Mouse (Mus musculus) hindbrain, embryonic 11.5 days (tissue): ENCODE measurements around the gene Fcrlb. TPM values are rescaled to one million over a fixed set of nuclear protein-coding genes. Genes with fewer than 3 reads are reported as not detected.

Source experiments
- ATAC-seq: fragments of 200-750 bp; cut with Nextera tagmentation; 2 replicates; pipeline ENCODE4 v1.8.0; 2017; ENCODE audit warnings: mild to moderate bottlenecking, moderate TSS enrichment, moderate library complexity; ENCODE audit not compliant: low FRiP score
- DNase-seq: peaks from one replicate; pipeline ENCODE4 v3.0.0-alpha.2; 2015; ENCODE audit warnings: low spot score
- H3K27ac ChIP-seq: fragments of 300-500 bp; sonication (generic); 2 replicates; pipeline ENCODE4 v1.5.1; 2014; ENCODE audit warnings: mild to moderate bottlenecking, low read depth, low read length
- H3K27me3 ChIP-seq: fragments of 300-500 bp; sonication (generic); 2 replicates; pipeline ENCODE4 v1.6.1; 2014; ENCODE audit warnings: mild to moderate bottlenecking, low read length, moderate library complexity, mixed read lengths; ENCODE audit not compliant: control insufficient read depth, insufficient read depth
- H3K36me3 ChIP-seq: fragments of 300-500 bp; sonication (generic); 2 replicates; pipeline ENCODE4 v1.6.1; 2014; ENCODE audit warnings: mild to moderate bottlenecking, low read length, moderate library complexity, mixed read lengths; ENCODE audit not compliant: control insufficient read depth, insufficient read depth
- H3K4me1 ChIP-seq: fragments of 300-500 bp; sonication (generic); replicated peaks from 2 replicates; pipeline ENCODE4 v1.6.1; 2014; ENCODE audit warnings: low read length, mixed read lengths; ENCODE audit not compliant: control insufficient read depth, insufficient read depth
- H3K4me2 ChIP-seq: fragments of 300-500 bp; sonication (generic); replicated peaks from 2 replicates; pipeline ENCODE4 v1.6.1; 2014; ENCODE audit warnings: mild to moderate bottlenecking, low read depth, low read length
- H3K4me3 ChIP-seq: fragments of 300-500 bp; sonication (generic); 2 replicates; pipeline ENCODE4 v1.5.1; 2014; ENCODE audit warnings: low read depth, low read length
- H3K9ac ChIP-seq: fragments of 300-500 bp; sonication (generic); 2 replicates; pipeline ENCODE4 v1.6.1; 2014; ENCODE audit warnings: low read depth, low read length
- H3K9me3 ChIP-seq: fragments of 300-500 bp; sonication (generic); 2 replicates; pipeline ENCODE4 v1.6.1; 2016; ENCODE audit warnings: low read length; ENCODE audit not compliant: control insufficient read depth
- WGBS: fragments of 180-500 bp; shearing (Covaris S2); extraction: QIAGEN DNeasy Blood & Tissue Kit; methylation state at CpG from one replicate; pipeline ENCODE4 v1.1.7; 2014; 5-methylcytosine and 5-hydroxymethylcytosine counted together
- polyA plus RNA-seq: library from polyadenylated mRNA; unstranded; fragments of >200 nt; fragmentation: Nextera tagmentation; extraction: Ambion mirVana; gene quantifications from 2 replicates; pipeline ENCODE4 v1.2.1, GENCODE M21; 2014

Gene Fcrlb
- polyA plus RNA-seq, 1 experiment from 2014 or later: not detected

DNA sequence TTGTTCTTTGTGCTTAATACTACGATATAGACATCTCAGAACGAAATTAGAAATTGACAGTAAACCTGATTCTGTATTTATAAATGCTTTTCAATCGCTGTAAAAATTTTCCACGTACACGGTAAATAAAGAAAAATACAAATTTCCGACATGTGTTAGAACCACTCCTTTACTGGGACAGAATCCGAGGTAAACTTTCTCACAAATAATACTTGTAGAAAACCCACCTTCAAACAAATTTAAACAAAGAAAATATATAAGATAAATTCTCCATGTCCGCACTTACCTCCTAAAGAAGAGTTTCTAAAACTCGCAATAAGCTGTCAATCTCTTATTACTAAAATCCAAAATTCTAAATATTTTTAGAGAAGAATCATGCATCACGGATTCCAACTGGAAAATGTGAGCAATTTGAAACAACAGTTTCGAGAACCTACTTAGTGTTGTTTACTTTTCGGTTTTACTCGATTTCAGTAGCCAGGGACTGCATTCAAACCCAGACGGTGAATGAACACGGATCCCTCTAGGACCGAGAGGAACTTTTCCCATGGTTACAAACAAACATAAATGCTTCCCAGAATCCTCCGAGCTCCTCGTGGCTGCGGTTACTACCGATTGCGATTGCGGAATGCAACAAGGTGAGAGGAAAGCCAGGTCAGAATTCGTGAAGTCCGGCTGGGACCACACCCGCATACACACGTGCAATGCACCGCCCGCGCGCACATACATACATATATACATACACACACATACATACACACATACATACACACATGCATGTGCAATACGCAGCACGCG, 44.4 kb downstream of the Fcrlb start:
- Histone ChIP-seq H3K4me3 (peak overlapping the region; percentile 82), H3K4me1 (no peaks in the 10 kb centered on the region), H3K27me3 (no peaks in the 10 kb centered on the region), H3K27ac (no peak overlapping the region), H3K9ac (peak overlapping the region; percentile 78; the same call in 1 of the 2 replicates), H3K4me2 (peak overlapping the region; percentile 64), H3K36me3 (no peaks in the 10 kb centered on the region), H3K9me3 (no peaks in the 10 kb centered on the region)
- WGBS: under 1% methylated on average over 33 of the region's 33 CpGs
- peak; percentile 87 for ATAC-seq
- peak; percentile 88 for DNase-seq

DNA sequence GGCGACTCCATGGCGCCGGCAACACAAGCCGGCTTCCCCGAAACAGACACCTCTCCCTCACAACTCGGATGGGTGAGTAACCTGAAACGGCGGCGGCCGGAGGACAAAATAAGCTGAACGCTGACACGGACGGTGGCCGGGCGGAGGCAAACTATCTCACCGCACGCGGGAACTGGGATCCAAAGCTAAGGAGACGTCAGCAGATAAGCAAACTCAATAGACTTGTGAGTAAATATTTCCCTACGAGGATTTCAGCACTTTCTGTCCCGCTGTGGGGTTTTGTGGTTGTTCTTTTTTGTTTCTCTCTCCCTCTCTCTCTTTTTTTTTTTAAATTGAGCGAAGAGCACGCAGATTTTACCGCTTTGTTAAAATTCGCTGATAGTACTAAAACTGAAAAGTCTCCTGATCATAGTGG, 45.0 kb downstream of the Fcrlb start, which contains the start of gene Atf6:
Atf6 (minus strand) TSS at position 81 of the 415 bp plus-strand sequence.
- no peaks in the 10 kb centered on the region for H3K36me3 ChIP-seq
- peak within 1 kb of the TSS; percentile 64 for H3K4me2 ChIP-seq
- no peaks in the 10 kb centered on the region for H3K9me3 ChIP-seq
- H3K9ac ChIP-seq: peak within 1 kb of the TSS; percentile 78
- no peaks in the 10 kb centered on the region for H3K4me1 ChIP-seq
- peak within 1 kb of the TSS; percentile 82 for H3K4me3 ChIP-seq
- WGBS: under 1% methylated on average over 25 of the region's 25 CpGs
- H3K27me3 ChIP-seq: no peaks in the 10 kb centered on the region
- DNase-seq (peak; percentile 96), ATAC-seq (peak; percentile 81)
- 0 out of 2 replicates have a peak within 1 kb of the TSS, but pooled peaks have one; percentile 30 for H3K27ac ChIP-seq

DNA sequence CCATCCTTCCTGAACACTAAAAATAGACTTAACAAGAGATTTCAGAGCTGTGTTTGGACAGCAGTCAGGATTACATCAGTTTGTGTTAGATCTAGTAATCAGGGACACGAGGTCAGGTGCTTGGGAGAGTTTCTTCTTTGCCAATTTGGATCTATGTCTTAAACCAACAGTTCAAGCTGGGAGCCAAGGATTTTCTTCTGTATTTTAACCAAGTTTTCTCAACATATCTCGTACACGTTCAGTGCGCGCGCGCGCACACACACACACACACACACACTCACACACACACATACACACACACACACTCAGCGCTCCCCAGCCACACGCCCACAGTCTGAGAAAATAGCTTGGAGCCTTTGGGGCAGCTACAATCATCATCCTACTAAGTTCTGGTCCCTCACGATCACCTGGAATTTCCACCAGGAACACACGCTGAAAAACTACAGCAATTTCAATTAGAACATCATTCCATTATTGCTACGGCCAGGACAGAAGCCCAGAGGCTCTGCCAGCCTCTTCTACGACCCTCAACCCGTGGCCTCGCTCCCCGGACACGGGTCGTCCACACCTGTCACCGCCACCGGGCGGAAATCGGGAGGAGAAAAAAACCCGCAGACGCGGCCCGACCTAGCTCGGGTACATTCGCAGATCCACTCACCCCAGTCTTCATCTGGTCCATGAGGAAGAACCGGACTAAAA, 45.6 kb downstream of the Fcrlb start:
- Histone ChIP-seq H3K4me3 (peak overlapping the region; percentile 82), H3K36me3 (no peaks in the 10 kb centered on the region), H3K27ac (0 out of 2 replicates have a peak overlapping the region, but pooled peaks have one; percentile 30), H3K4me1 (no peaks in the 10 kb centered on the region), H3K9ac (peak overlapping the region; percentile 78), H3K4me2 (peak overlapping the region; percentile 64), H3K27me3 (no peaks in the 10 kb centered on the region), H3K9me3 (no peaks in the 10 kb centered on the region)
- 2% methylated on average over 30 of the region's 30 CpGs for WGBS
- DNase-seq: peak; percentile 31
- ATAC-seq: peak; percentile 77

DNA sequence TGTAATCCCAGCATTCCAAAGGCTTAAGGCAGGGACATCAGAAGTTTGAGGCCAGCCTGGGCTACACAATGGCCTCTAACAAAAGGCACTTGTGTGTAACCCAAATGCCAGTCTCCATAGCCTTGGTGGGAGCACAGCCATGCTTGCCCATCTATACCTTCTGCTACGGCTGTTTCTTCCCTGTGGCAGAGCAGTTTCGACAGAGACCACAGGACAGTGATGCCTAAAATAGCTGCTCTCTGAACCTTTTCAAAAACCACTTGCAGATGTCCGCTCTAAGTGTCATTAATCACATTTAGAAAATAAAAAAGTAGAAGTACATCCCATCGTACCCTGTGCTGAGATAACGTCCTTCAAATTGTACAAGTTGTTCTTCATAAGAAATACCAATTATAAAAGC, 47.3 kb downstream of the Fcrlb start:
- H3K27me3 ChIP-seq: no peaks in the 10 kb centered on the region
- 87% methylated on average over 5 of the region's 5 CpGs for WGBS
- H3K9ac ChIP-seq: no peak overlapping the region
- H3K4me1 ChIP-seq: no peaks in the 10 kb centered on the region
- DNase-seq (no peak), ATAC-seq (no peak)
- H3K27ac ChIP-seq: no peak overlapping the region
- no peaks in the 10 kb centered on the region for H3K9me3 ChIP-seq
- no peaks in the 10 kb centered on the region for H3K36me3 ChIP-seq
- H3K4me2 ChIP-seq: no peak overlapping the region
- H3K4me3 ChIP-seq: no peak overlapping the region

DNA sequence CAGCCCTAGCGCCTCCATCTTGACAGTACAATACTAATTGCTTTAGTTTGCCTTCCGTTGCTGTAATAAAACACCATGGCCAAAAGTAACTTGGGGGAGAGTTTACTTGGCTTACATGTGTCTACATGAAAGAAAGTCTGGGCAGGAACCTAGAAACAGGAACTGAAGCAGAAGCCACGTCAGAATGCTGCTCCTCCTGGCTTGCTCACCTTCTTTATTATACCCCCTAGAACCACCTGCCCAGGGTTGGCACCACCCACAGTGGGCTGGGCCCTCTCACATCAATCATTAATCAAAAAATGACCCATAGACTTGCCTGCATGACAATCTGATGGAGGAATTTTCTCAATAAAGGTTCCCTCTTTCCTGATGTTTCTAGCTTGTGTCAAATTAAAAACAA, 48.0 kb downstream of the Fcrlb start:
- Histone ChIP-seq H3K27me3 (no peaks in the 10 kb centered on the region), H3K9ac (no peak overlapping the region), H3K9me3 (no peaks in the 10 kb centered on the region), H3K27ac (no peak overlapping the region), H3K4me3 (no peak overlapping the region), H3K4me2 (no peak overlapping the region), H3K36me3 (no peaks in the 10 kb centered on the region), H3K4me1 (no peaks in the 10 kb centered on the region)
- WGBS: 85% methylated on average over 3 of the region's 3 CpGs
- no peak for DNase-seq
- no peak for ATAC-seq

DNA sequence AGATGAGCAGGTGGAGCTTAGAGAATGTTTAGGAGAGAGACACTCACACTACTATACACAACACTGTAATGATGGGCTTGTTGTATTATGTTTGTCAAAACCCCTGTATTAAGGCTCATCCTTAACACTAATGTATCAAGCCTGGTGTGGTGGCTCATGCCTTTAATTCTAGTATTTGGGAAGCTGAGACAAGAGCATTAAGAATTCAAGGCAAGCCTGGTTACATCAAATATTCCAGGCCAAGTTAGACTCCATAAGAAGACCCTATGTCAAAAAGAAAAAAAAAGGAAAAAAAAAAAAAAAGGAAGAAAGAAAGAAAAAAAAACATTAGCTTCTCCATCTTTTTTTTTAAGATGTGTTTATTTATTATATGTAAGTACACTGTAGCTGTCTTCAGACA, 48.5 kb downstream of the Fcrlb start:
- Histone ChIP-seq H3K4me2 (no peak overlapping the region), H3K4me3 (no peak overlapping the region), H3K27ac (no peak overlapping the region), H3K9me3 (no peaks in the 10 kb centered on the region), H3K27me3 (no peaks in the 10 kb centered on the region), H3K9ac (no peak overlapping the region), H3K4me1 (no peaks in the 10 kb centered on the region), H3K36me3 (no peaks in the 10 kb centered on the region)
- DNase-seq (no peak), ATAC-seq (no peak)

DNA sequence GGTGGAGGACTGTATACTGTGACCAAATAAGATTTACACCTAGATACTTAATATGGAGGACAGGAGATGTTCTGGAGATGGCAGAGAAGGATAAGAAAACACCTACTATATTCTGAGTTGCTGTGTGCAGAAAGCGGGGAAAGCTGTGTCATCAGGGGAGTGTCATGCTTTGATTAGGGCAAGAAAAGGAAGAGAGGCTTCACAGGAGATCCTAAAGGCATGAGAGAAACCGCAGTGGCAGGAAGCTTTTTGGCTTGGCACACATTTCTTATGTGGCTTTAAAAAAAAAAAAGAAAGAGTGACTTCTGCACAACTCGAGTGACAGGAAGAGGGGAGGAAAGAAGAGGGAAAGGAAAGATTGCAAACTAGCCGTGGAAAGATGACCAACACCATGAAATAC, 49.7 kb downstream of the Fcrlb start:
- 79% methylated on average over 4 of the region's 4 CpGs for WGBS

DNA sequence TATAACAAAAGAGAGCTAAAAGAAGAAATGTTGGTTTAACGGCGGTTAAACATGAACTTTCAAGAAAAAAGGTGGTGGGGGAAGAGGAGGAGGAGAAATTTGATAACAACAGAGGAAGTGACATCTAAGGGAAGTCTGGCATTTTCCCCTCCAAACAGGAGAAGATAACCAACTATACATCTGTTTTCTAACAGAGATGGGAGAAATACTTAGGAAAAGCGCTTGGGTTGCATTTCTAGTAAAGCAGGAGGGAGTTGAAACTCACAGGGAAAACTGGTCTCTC, 50.4 kb downstream of the Fcrlb start:
- H3K4me2 ChIP-seq: no peak overlapping the region
- H3K27ac ChIP-seq: no peak overlapping the region
- H3K27me3 ChIP-seq: no peaks in the 10 kb centered on the region
- no peaks in the 10 kb centered on the region for H3K4me1 ChIP-seq
- ATAC-seq (no peak), DNase-seq (no peak)
- 85% methylated on average over 3 of the region's 3 CpGs for WGBS
- H3K4me3 ChIP-seq: no peak overlapping the region
- H3K36me3 ChIP-seq: no peaks in the 10 kb centered on the region
- H3K9me3 ChIP-seq: no peaks in the 10 kb centered on the region
- no peak overlapping the region for H3K9ac ChIP-seq

More for the DNA sequence above, 49.7 kb downstream of the Fcrlb start:
- DNase-seq (no peak), ATAC-seq (no peak)
- no peak overlapping the region for H3K4me2 ChIP-seq
- no peaks in the 10 kb centered on the region for H3K27me3 ChIP-seq
- no peak overlapping the region for H3K9ac ChIP-seq
- no peaks in the 10 kb centered on the region for H3K9me3 ChIP-seq
- no peaks in the 10 kb centered on the region for H3K36me3 ChIP-seq
- no peak overlapping the region for H3K27ac ChIP-seq
- no peak overlapping the region for H3K4me3 ChIP-seq
- H3K4me1 ChIP-seq: no peaks in the 10 kb centered on the region
